Mouse (Mus musculus): Measurements from ENCODE around the gene Scn4a.
A peak's percentile ranks its signal among the peaks of the same experiment; 100 is the strongest.

The Scn4a gene

GRCm38 (mm10) chr11:106272644-106273310 lies 80.3 kb downstream of the Scn4a start, which contains the start of gene Smarcd2:
Gene Smarcd2, minus strand, starts transcription at chr11:106272972.
- peak; percentile 100 for DNase-seq (ENCODE audit: low spot score in 2 of 2)

- DNase-seq (ENCODE audit: low spot score in 2 of 2), result peak in 1 of 2 experiments; percentile 34
Observed at GRCm38 (mm10) chr11:106271794-106272643, 81.1 kb downstream of the Scn4a start.

GRCm38 (mm10) chr11:106271131-106271793 lies 81.8 kb downstream of the Scn4a start:
- DNase-seq (ENCODE audit: low spot score in 2 of 2), result peak in 1 of 2 experiments; percentile 24

- DNase-seq (ENCODE audit: low spot score in 2 of 2), result peak; percentile 33 to 59
Observed at GRCm38 (mm10) chr11:106269060-106269431, 84.0 kb downstream of the Scn4a start.

Data from heart, adult 9 months (tissue).